Mouse (Mus musculus) heart, embryonic 15.5 days (tissue): ENCODE measurements around the gene Cyp8b1. TPM values are rescaled to one million over a fixed set of nuclear protein-coding genes. Genes with fewer than 3 reads are reported as not detected.

Source experiments
- ATAC-seq: fragments of 200-750 bp; cut with Nextera tagmentation; replicated peaks from 2 replicates; pipeline ENCODE4 v1.8.0; 2017; ENCODE audit warnings: low read depth, moderate TSS enrichment; ENCODE audit not compliant: insufficient number of reproducible peaks, insufficient read depth, low FRiP score
- H3K27ac ChIP-seq: fragments of 300-500 bp; sonication (generic); 2 replicates; pipeline ENCODE4 v1.5.1; 2015; ENCODE audit warnings: mild to moderate bottlenecking, inconsistent platforms
- H3K27me3 ChIP-seq: fragments of 300-500 bp; sonication (generic); 2 replicates; pipeline ENCODE4 v1.6.1; 2015; ENCODE audit warnings: inconsistent platforms
- H3K36me3 ChIP-seq: fragments of 300-500 bp; sonication (generic); 2 replicates; pipeline ENCODE4 v1.6.1; 2015; ENCODE audit warnings: mild to moderate bottlenecking, inconsistent platforms
- H3K4me1 ChIP-seq: fragments of 300-500 bp; sonication (generic); replicated peaks from 2 replicates; pipeline ENCODE4 v1.6.1; 2015; ENCODE audit warnings: inconsistent platforms
- H3K4me2 ChIP-seq: fragments of 300-500 bp; sonication (generic); 2 replicates; pipeline ENCODE4 v1.6.1; 2015; ENCODE audit warnings: inconsistent platforms, mild to moderate bottlenecking, moderate library complexity
- H3K4me3 ChIP-seq: fragments of 300-500 bp; sonication (generic); 2 replicates; pipeline ENCODE4 v1.5.1; 2015; ENCODE audit warnings: mild to moderate bottlenecking, inconsistent platforms
- H3K9ac ChIP-seq: fragments of 300-500 bp; sonication (generic); 2 replicates; pipeline ENCODE4 v1.6.1; 2015; ENCODE audit warnings: mild to moderate bottlenecking, inconsistent platforms
- H3K9me3 ChIP-seq: fragments of 300-500 bp; sonication (generic); replicated peaks from 2 replicates; pipeline ENCODE4 v1.6.1; 2016; ENCODE audit warnings: inconsistent platforms
- WGBS: fragments of 180-500 bp; shearing (Covaris S2); methylation state at CpG from one replicate; pipeline ENCODE4 v1.1.7; 2015; ENCODE audit warnings: mixed read lengths; 5-methylcytosine and 5-hydroxymethylcytosine counted together
- polyA plus RNA-seq: library from polyadenylated mRNA; unstranded; fragments of >200 nt; fragmentation: Nextera tagmentation; extraction: Ambion mirVana; gene quantifications from 2 replicates; pipeline ENCODE4 v1.2.1, GENCODE M21; 2015

Cyp8b1 gene
- polyA plus RNA-seq, 1 experiment from 2014 or later: not detected

- 55% methylated on average over 6 of the region's 6 CpGs for WGBS
- H3K9ac ChIP-seq: no peak overlapping the region
- H3K36me3 ChIP-seq: no peaks in the 10 kb centered on the region
- H3K9me3 ChIP-seq: no peaks in the 10 kb centered on the region
- H3K27ac ChIP-seq: no peak overlapping the region
- H3K4me2 ChIP-seq: peak overlapping the region; percentile 60
- no peaks in the 10 kb centered on the region for H3K4me1 ChIP-seq
- H3K4me3 ChIP-seq: peak overlapping the region; percentile 52
- 0 out of 2 replicates have a peak, but pooled peaks cover 2% of the 10 kb centered on the region for H3K27me3 ChIP-seq
- ATAC-seq: 0 out of 2 replicates have a peak, but pooled peaks have one; percentile 18
Measured at GRCm38 (mm10) chr9:121937451-121937864, 21.4 kb upstream of the Cyp8b1 start.

- no peaks in the 10 kb centered on the region for H3K9me3 ChIP-seq
- no peaks in the 10 kb centered on the region for H3K36me3 ChIP-seq
- H3K27ac ChIP-seq: no peak overlapping the region
- no peak overlapping the region for H3K4me2 ChIP-seq
- H3K9ac ChIP-seq: no peak overlapping the region
- ATAC-seq: no peak
- 72% methylated on average over 1 of the region's 1 CpGs for WGBS
- H3K27me3 ChIP-seq: 0 out of 2 replicates have a peak, but pooled peaks cover 2% of the 10 kb centered on the region
- no peaks in the 10 kb centered on the region for H3K4me1 ChIP-seq
- no peak overlapping the region for H3K4me3 ChIP-seq
Measured at GRCm38 (mm10) chr9:121936952-121937351, 20.8 kb upstream of the Cyp8b1 start.

GRCm38 (mm10) chr9:121934856-121935255 is 18.8 kb upstream of the Cyp8b1 start:
- H3K4me2 ChIP-seq: no peak overlapping the region
- H3K9me3 ChIP-seq: no peaks in the 10 kb centered on the region
- 0 out of 2 replicates have a peak, but pooled peaks cover 2% of the 10 kb centered on the region for H3K27me3 ChIP-seq
- no peaks in the 10 kb centered on the region for H3K4me1 ChIP-seq
- WGBS: 80% methylated on average over 4 of the region's 4 CpGs
- no peak for ATAC-seq
- H3K4me3 ChIP-seq: no peak overlapping the region
- H3K9ac ChIP-seq: no peak overlapping the region
- no peak overlapping the region for H3K27ac ChIP-seq
- H3K36me3 ChIP-seq: no peaks in the 10 kb centered on the region

GRCm38 (mm10) chr9:121928498-121928897 is 12.4 kb upstream of the Cyp8b1 start:
- ATAC-seq: no peak
- H3K27ac ChIP-seq: no peak overlapping the region
- H3K4me3 ChIP-seq: no peak overlapping the region
- H3K4me1 ChIP-seq: peaks cover 4% of the 10 kb centered on the region; the same call in 1 of the 2 replicates
- no peak overlapping the region for H3K4me2 ChIP-seq
- no peaks in the 10 kb centered on the region for H3K9me3 ChIP-seq
- H3K9ac ChIP-seq: no peak overlapping the region
- H3K27me3 ChIP-seq: 0 out of 2 replicates have a peak, but pooled peaks cover 4% of the 10 kb centered on the region
- H3K36me3 ChIP-seq: no peaks in the 10 kb centered on the region
- 27% methylated on average over 2 of the region's 2 CpGs for WGBS

GRCm38 (mm10) chr9:121927721-121928120 is 11.6 kb upstream of the Cyp8b1 start:
- Histone ChIP-seq H3K4me3 (no peak overlapping the region), H3K9ac (no peak overlapping the region), H3K9me3 (no peaks in the 10 kb centered on the region), H3K27me3 (0 out of 2 replicates have a peak, but pooled peaks cover 4% of the 10 kb centered on the region), H3K4me2 (no peak overlapping the region), H3K4me1 (peaks cover 4% of the 10 kb centered on the region; the same call in 1 of the 2 replicates), H3K27ac (no peak overlapping the region), H3K36me3 (no peaks in the 10 kb centered on the region)
- 77% methylated on average over 7 of the region's 7 CpGs for WGBS
- no peak for ATAC-seq

- H3K9ac ChIP-seq: no peak overlapping the region
- no peak for ATAC-seq
Measured at GRCm38 (mm10) chr9:121926634-121927405, 10.7 kb upstream of the Cyp8b1 start.

GRCm38 (mm10) chr9:121925959-121926358 is 9.9 kb upstream of the Cyp8b1 start:
- H3K4me2 ChIP-seq: no peak overlapping the region
- no peak overlapping the region for H3K4me3 ChIP-seq
- 60% methylated on average over 8 of the region's 8 CpGs for WGBS
- no peak overlapping the region for H3K9ac ChIP-seq
- H3K9me3 ChIP-seq: no peaks in the 10 kb centered on the region
- H3K27ac ChIP-seq: no peak overlapping the region
- H3K27me3 ChIP-seq: 0 out of 2 replicates have a peak, but pooled peaks cover 4% of the 10 kb centered on the region
- ATAC-seq: no peak
- peaks cover 4% of the 10 kb centered on the region; the same call in 1 of the 2 replicates for H3K4me1 ChIP-seq
- no peaks in the 10 kb centered on the region for H3K36me3 ChIP-seq

More at GRCm38 (mm10) chr9:121926634-121927405, 10.7 kb upstream of the Cyp8b1 start:
- H3K4me2 ChIP-seq: no peak overlapping the region
- no peak overlapping the region for H3K27ac ChIP-seq
- H3K4me3 ChIP-seq: no peak overlapping the region
- 0 out of 2 replicates have a peak, but pooled peaks cover 4% of the 10 kb centered on the region for H3K27me3 ChIP-seq
- no peaks in the 10 kb centered on the region for H3K36me3 ChIP-seq
- H3K4me1 ChIP-seq: peaks cover 4% of the 10 kb centered on the region; the same call in 1 of the 2 replicates
- WGBS: 50% methylated on average over 11 of the region's 11 CpGs
- no peaks in the 10 kb centered on the region for H3K9me3 ChIP-seq

- Histone ChIP-seq H3K4me1 (peaks cover 4% of the 10 kb centered on the region; the same call in 1 of the 2 replicates), H3K4me2 (no peak overlapping the region), H3K9ac (no peak overlapping the region), H3K27ac (no peak overlapping the region), H3K9me3 (no peaks in the 10 kb centered on the region), H3K36me3 (no peaks in the 10 kb centered on the region), H3K4me3 (no peak overlapping the region), H3K27me3 (0 out of 2 replicates have a peak, but pooled peaks cover 4% of the 10 kb centered on the region)
- ATAC-seq: no peak
- WGBS: 83% methylated on average over 9 of the region's 9 CpGs
Measured at GRCm38 (mm10) chr9:121924901-121925560, 8.9 kb upstream of the Cyp8b1 start.

- no peak overlapping the region for H3K4me3 ChIP-seq
- H3K4me1 ChIP-seq: peaks cover 7% of the 10 kb centered on the region; the same call in 1 of the 2 replicates
- no peak for ATAC-seq
- 84% methylated on average over 5 of the region's 5 CpGs for WGBS
- no peak overlapping the region for H3K9ac ChIP-seq
- no peaks in the 10 kb centered on the region for H3K36me3 ChIP-seq
- 0 out of 2 replicates have a peak, but pooled peaks cover 4% of the 10 kb centered on the region for H3K27me3 ChIP-seq
- no peak overlapping the region for H3K4me2 ChIP-seq
- no peak overlapping the region for H3K27ac ChIP-seq
- no peaks in the 10 kb centered on the region for H3K9me3 ChIP-seq
Measured at GRCm38 (mm10) chr9:121923906-121924305, 7.8 kb upstream of the Cyp8b1 start.

GRCm38 (mm10) chr9:121923443-121923842 is 7.3 kb upstream of the Cyp8b1 start:
- Histone ChIP-seq H3K27me3 (0 out of 2 replicates have a peak, but pooled peaks cover 4% of the 10 kb centered on the region), H3K9ac (no peak overlapping the region), H3K4me2 (no peak overlapping the region), H3K36me3 (no peaks in the 10 kb centered on the region), H3K4me1 (peaks cover 7% of the 10 kb centered on the region; the same call in 1 of the 2 replicates), H3K4me3 (no peak overlapping the region), H3K9me3 (no peaks in the 10 kb centered on the region), H3K27ac (no peak overlapping the region)
- no peak for ATAC-seq
- WGBS: 77% methylated on average over 8 of the region's 8 CpGs

- no peaks in the 10 kb centered on the region for H3K27me3 ChIP-seq
- no peak for ATAC-seq
Measured at GRCm38 (mm10) chr9:121919027-121919501, 3.0 kb upstream of the Cyp8b1 start.

More at GRCm38 (mm10) chr9:121919027-121919501, 3.0 kb upstream of the Cyp8b1 start:
- Histone ChIP-seq H3K9me3 (no peaks in the 10 kb centered on the region), H3K4me3 (no peak overlapping the region), H3K4me2 (no peak overlapping the region), H3K4me1 (peaks cover 3% of the 10 kb centered on the region; the same call in 1 of the 2 replicates), H3K27ac (no peak overlapping the region), H3K36me3 (no peaks in the 10 kb centered on the region), H3K9ac (no peak overlapping the region)
- WGBS: 59% methylated on average over 10 of the region's 10 CpGs
